Mouse (Mus musculus) C2C12 (cell line): ENCODE measurements around the gene Syne2. TPM values are rescaled to one million over a fixed set of nuclear protein-coding genes. Genes with fewer than 3 reads are reported as not detected.

ENCODE experiments used
- H3K27me3 ChIP-seq: one replicate; pipeline ENCODE4 v1.6.1; 2011; ENCODE audit not compliant: control insufficient read depth, insufficient read depth, insufficient read length
- H3K36me3 ChIP-seq: one replicate; pipeline ENCODE4 v1.6.1; 2011; ENCODE audit not compliant: control insufficient read depth, insufficient read depth
- H3K4me3 ChIP-seq: one replicate; pipeline ENCODE4 v1.5.1; 2011; ENCODE audit warnings: mild to moderate bottlenecking, control low read depth; ENCODE audit not compliant: poor library complexity, insufficient read depth, severe bottlenecking
- H3K79me2 ChIP-seq: one replicate; pipeline ENCODE4 v1.6.1; 2011; ENCODE audit not compliant: control insufficient read depth, insufficient read depth
- H3K79me3 ChIP-seq: one replicate; pipeline ENCODE4 v1.6.1; 2011; ENCODE audit warnings: low read depth, control low read depth
- H3ac ChIP-seq: one replicate; pipeline ENCODE3; 2011; ENCODE audit warnings: low read depth; ENCODE audit not compliant: control insufficient read depth, insufficient read length
- CEBPB ChIP-seq: IDR thresholded peaks from one replicate; pipeline ENCODE4 v1.6.1; 2011; ENCODE audit warnings: low read depth, mild to moderate bottlenecking, control low read depth, moderate library complexity
- CTCF ChIP-seq: IDR thresholded peaks from one replicate; pipeline ENCODE4 v1.5.1; 2011; ENCODE audit not compliant: control insufficient read depth, insufficient read depth, insufficient read length
- FOSL1 ChIP-seq: IDR thresholded peaks from one replicate; pipeline ENCODE4 v1.8.0; 2011; ENCODE audit warnings: mild to moderate bottlenecking, low read length; ENCODE audit not compliant: poor library complexity, insufficient read depth, severe bottlenecking
- MAX ChIP-seq: IDR thresholded peaks from one replicate; pipeline ENCODE4 v1.6.1; 2011; ENCODE audit warnings: mild to moderate bottlenecking, control low read depth
- MYOD1 ChIP-seq: IDR thresholded peaks from one replicate; pipeline ENCODE4 v1.6.1; 2011; ENCODE audit warnings: low read depth; ENCODE audit not compliant: control insufficient read depth, insufficient read length
- MYOG ChIP-seq: IDR thresholded peaks from one replicate; pipeline ENCODE4 v1.6.1; 2011; ENCODE audit not compliant: control insufficient read depth, insufficient read length; ENCODE audit errors: extremely low read depth
- USF1 ChIP-seq: IDR thresholded peaks from one replicate; pipeline ENCODE4 v1.6.1; 2011; ENCODE audit warnings: low read depth, mild to moderate bottlenecking, control low read depth, moderate library complexity
- polyA plus RNA-seq: library from polyadenylated mRNA; unstranded; fragments of >200 nt; fragmentation: generic; extraction: Trizol; gene quantifications from one replicate; pipeline ENCODE4 v1.2.1, GENCODE M21; 2012; ENCODE audit warnings: missing spikeins

Gene Syne2
- polyA plus RNA-seq, 1 experiment = 5.3 TPM

DNA sequence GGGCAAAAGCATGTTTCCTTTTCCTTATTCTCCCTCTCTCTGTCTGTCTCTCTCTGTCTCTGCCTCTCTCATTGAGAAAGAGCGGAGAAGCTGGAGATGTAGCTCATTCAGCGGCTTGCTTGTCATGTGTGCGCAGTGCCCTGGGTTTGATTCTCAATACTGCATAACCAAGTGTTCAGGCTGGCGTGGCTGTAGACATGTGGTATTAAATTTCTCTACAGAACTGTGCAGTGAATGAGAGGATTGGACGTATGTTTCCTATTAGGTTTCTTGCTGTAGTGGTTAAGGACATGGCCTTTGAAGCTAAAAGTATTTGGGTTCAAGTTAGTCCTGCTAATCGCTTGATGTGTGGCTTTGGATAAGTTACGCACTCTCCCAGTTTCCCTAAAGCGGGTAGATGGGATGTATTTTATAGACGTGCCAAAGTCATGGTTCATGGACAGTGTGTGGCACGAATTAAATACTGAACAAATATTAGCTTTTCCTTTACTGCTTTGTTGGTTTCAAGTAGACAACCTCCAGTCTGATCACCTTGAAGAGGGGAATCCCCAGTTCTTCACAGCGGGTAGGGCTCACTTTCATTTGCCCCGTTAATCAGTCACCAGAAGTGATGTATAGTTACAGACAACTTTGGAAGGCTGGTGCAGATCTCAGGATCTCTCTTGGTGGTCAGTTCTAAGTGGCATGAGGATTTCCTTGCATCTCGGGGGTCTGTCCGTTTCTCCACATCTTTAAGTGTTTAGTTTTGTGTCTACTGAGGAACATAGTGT is 16.2 kb downstream of the Syne2 start:
- Histone ChIP-seq H3K4me3 (no peak overlapping the region), H3ac (no peak overlapping the region), H3K36me3 (no peaks in the 10 kb centered on the region), H3K27me3 (no peaks in the 10 kb centered on the region), H3K79me3 (no peaks in the 10 kb centered on the region), H3K79me2 (peaks cover 6% of the 10 kb centered on the region)
- no peak for TF ChIP-seq MYOD1

DNA sequence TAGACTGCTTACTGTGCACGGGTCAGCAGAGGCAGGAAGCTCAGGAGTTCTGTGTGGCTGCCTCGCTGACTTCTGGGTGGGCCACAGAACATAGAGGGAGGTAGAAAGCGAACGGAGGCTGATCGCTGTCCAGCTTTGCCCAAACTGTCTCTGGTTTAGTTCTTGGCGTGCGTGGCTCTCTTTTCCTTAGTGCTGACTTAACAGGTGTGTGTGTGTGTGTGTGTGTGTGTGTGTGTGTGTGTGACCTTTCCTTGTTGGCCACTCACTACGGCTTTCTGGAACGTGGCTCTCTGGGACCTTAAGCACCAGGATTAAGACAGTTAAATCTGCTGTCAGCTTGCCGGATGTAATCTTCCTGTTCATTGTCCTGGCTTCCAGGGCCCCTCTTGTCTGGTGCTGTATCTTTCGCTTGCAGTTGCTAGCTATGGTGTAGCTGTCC is 18.6 kb downstream of the Syne2 start:
- Histone ChIP-seq H3K79me2 (peaks cover 21% of the 10 kb centered on the region), H3K4me3 (no peak overlapping the region), H3K27me3 (no peaks in the 10 kb centered on the region), H3K79me3 (no peaks in the 10 kb centered on the region), H3K36me3 (no peaks in the 10 kb centered on the region), H3ac (no peak overlapping the region)
- TF ChIP-seq FOSL1 (no peak), MYOG (no peak), CEBPB (no peak), CTCF (no peak), MAX (no peak), MYOD1 (no peak), USF1 (no peak)

DNA sequence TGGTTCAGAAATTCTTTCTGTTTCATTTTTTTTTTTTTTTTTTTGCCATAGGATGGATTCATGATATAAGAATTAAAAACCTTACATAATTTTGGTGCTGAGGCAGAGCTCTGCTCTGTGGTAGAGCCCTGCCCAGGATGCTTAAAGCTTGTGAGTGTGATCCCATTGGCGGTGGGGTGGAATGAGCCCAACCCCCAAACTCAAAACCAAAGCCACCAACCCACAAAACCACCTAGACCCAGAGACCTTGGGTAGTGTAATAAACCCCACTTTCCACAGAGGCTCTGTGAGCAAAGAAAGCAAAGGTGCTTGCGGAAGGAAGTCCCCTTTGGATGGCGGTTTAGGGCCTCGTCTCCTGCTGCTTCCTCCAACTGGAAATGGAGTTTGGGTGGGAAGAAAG is 19.5 kb downstream of the Syne2 start:
- Histone ChIP-seq H3K79me2 (peaks cover 21% of the 10 kb centered on the region), H3K27me3 (no peaks in the 10 kb centered on the region), H3ac (no peak overlapping the region), H3K36me3 (no peaks in the 10 kb centered on the region), H3K4me3 (no peak overlapping the region), H3K79me3 (no peaks in the 10 kb centered on the region)
- TF ChIP-seq MYOG (no peak), USF1 (no peak), CTCF (no peak), MAX (no peak), MYOD1 (no peak), CEBPB (no peak), FOSL1 (no peak)

DNA sequence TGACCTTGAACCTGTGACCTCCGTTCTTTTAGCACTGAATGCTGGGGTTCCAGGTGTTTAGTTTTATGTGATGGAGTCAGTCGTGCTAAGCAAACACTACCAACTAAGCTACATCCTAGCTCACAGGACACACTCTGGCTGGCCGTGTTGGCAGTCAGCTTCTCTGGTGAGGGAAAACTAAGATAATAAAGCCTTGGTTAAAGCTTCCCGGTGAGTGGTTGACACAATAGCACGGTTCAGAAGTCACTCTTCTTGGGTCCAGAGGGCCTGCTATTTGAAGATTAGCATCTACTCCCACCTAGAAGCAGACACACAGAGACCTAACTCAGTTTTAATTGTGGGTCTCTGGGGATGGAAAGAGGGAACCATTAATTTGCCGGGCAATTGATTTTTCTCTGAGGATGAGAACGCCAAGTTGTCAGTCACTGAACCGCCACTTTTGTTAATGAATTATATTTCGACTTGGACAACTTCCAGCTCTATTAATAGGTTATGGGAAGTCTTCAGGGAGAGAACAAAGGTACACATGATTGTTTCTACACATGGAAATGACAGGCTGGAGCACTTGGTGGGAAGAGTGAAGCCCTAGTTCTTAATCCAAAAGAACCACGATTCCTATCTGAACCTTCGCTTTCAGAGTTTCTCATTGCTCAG is 21.3 kb downstream of the Syne2 start:
- Histone ChIP-seq H3K36me3 (no peaks in the 10 kb centered on the region), H3ac (no peak overlapping the region), H3K79me3 (no peaks in the 10 kb centered on the region), H3K4me3 (no peak overlapping the region), H3K79me2 (peaks cover 21% of the 10 kb centered on the region), H3K27me3 (no peaks in the 10 kb centered on the region)
- TF ChIP-seq CEBPB = no peak
- TF ChIP-seq FOSL1 = no peak
- TF ChIP-seq MYOD1 = no peak
- TF ChIP-seq USF1 = no peak
- TF ChIP-seq MAX = no peak
- no peak for TF ChIP-seq CTCF
- TF ChIP-seq MYOG = no peak

DNA sequence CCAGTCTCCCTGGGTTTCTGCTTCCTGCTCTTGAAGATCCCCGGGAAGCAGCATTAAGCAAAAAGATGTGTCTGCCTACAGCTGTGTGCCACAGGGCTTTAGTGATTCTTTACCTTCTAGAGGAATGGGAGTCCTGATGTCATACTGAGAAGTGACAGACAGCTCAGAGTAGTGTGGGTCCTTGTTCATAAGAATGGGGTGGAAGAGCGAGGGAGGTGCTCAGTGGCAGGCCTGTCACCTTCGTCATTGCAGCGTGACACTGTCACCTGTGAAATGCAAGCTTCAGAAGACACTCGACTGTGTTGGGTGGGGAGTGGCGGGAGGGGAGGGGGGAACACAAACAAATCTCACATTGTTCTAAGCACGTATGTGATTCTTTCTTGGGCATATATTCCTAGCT is 23.2 kb downstream of the Syne2 start:
- H3ac ChIP-seq = no peak overlapping the region
- no peak for TF ChIP-seq FOSL1
- H3K4me3 ChIP-seq = no peak overlapping the region
- H3K27me3 ChIP-seq = no peaks in the 10 kb centered on the region
- H3K79me2 ChIP-seq = peaks cover 21% of the 10 kb centered on the region
- H3K79me3 ChIP-seq = no peaks in the 10 kb centered on the region
- no peaks in the 10 kb centered on the region for H3K36me3 ChIP-seq

DNA sequence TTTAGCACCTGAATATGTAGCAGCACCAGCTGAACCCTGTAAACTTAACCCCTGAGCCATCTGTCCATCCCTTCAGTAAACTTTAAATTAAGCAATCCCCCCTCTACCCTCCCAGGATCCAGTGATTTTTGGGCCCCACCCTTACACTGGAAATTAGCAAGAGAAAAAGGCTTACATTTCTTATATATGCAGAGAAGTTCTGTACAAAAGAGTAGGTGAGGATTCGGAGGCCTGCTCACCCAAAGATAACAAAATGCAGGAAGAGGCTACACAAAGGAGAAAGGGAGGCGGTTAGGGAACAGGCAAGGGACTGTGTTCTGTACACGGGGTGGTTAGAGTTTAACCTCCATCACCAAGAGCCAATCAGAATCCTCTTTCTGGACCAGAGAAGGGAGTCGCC is 26.4 kb downstream of the Syne2 start:
- no peaks in the 10 kb centered on the region for H3K36me3 ChIP-seq
- H3K79me3 ChIP-seq = no peaks in the 10 kb centered on the region
- H3K79me2 ChIP-seq = peaks cover 14% of the 10 kb centered on the region
- no peak overlapping the region for H3ac ChIP-seq
- no peak overlapping the region for H3K4me3 ChIP-seq
- no peaks in the 10 kb centered on the region for H3K27me3 ChIP-seq
- TF ChIP-seq MYOG (no peak), CEBPB (no peak), FOSL1 (no peak)
